Mouse (Mus musculus) E14TG2a.4 (cell line): ENCODE measurements around the gene Ston2.

ENCODE experiments used
- CTCF ChIP-seq: conservative IDR thresholded peaks from 2 replicates; pipeline ENCODE4 v1.5.1; 2014; ENCODE audit warnings: low read length
- POU5F1 ChIP-seq: IDR thresholded peaks from 2 replicates; pipeline ENCODE4 v1.6.1; 2014; ENCODE audit warnings: low read length, borderline replicate concordance

GRCm38 (mm10) chr12:91748241-91748865 is 39.8 kb downstream of the Ston2 start:
- TF ChIP-seq CTCF (no peak), POU5F1 (no peak)
